Mouse (Mus musculus) right cerebral cortex, postnatal 36 days (tissue): ENCODE measurements around the gene Il1a.

Experiments used
- DNase-seq, 2 experiments: peaks; one replicate each; pipeline ENCODE4 v3.0.0; 2022; ENCODE audit warnings: low spot score in 2 of 2, mixed read lengths in 1 of 2

The Il1a gene

GRCm38 (mm10) chr2:129265316-129265715, 44.5 kb downstream of the Il1a start:
- no peak for DNase-seq

- peak; percentile 18 to 19 for DNase-seq
These were observed 46.7 kb downstream of the Il1a start for GRCm38 (mm10) chr2:129263073-129263472.

GRCm38 (mm10) chr2:129261151-129261794, 48.5 kb downstream of the Il1a start:
- no peak for DNase-seq

GRCm38 (mm10) chr2:129260646-129261045, 49.1 kb downstream of the Il1a start:
- DNase-seq = no peak

- peak; percentile 19 to 21 for DNase-seq
These were observed 51.1 kb downstream of the Il1a start for GRCm38 (mm10) chr2:129258475-129259211.

- no peak for DNase-seq
These were observed 51.7 kb downstream of the Il1a start for GRCm38 (mm10) chr2:129258056-129258455.

GRCm38 (mm10) chr2:129256006-129256405, 53.8 kb downstream of the Il1a start:
- DNase-seq = no peak

GRCm38 (mm10) chr2:129254076-129254475, 55.7 kb downstream of the Il1a start:
- DNase-seq = no peak

- DNase-seq = no peak
These were observed 56.2 kb downstream of the Il1a start for GRCm38 (mm10) chr2:129253631-129253970.

GRCm38 (mm10) chr2:129252836-129253630, 56.7 kb downstream of the Il1a start:
- no peak for DNase-seq
